Mouse (Mus musculus) hindbrain, postnatal 0 days (tissue): ENCODE measurements around the gene Arf4. TPM values are rescaled to one million over a fixed set of nuclear protein-coding genes. Genes with fewer than 3 reads are reported as not detected.
"Not testable (repeated sequence)": the region's sequence is repeated elsewhere in the genome, so short reads cannot be mapped to it uniquely, and the experiment has no call there.

ENCODE experiments used
- ATAC-seq: fragments of 200-750 bp; cut with Nextera tagmentation; 2 replicates; pipeline ENCODE4 v1.8.0; 2017; ENCODE audit warnings: mild to moderate bottlenecking, moderate TSS enrichment, moderate library complexity
- DNase-seq: peaks from one replicate; pipeline ENCODE4 v3.0.0-alpha.2; 2015; ENCODE audit warnings: low spot score
- H3K27ac ChIP-seq: fragments of 300-500 bp; sonication (generic); 2 replicates; pipeline ENCODE4 v1.5.1; 2014; ENCODE audit warnings: mild to moderate bottlenecking
- H3K27me3 ChIP-seq: fragments of 300-500 bp; sonication (generic); 2 replicates; pipeline ENCODE4 v1.6.1; 2014; ENCODE audit warnings: low read length, mixed read lengths; ENCODE audit not compliant: insufficient read depth
- H3K36me3 ChIP-seq: fragments of 300-500 bp; sonication (generic); 2 replicates; pipeline ENCODE4 v1.6.1; 2014; ENCODE audit warnings: low read length, mixed read lengths; ENCODE audit not compliant: insufficient read depth
- H3K4me1 ChIP-seq: fragments of 300-500 bp; sonication (generic); 2 replicates; pipeline ENCODE4 v1.6.1; 2014; ENCODE audit warnings: antibody characterized with exemption, low read length, mixed read lengths; ENCODE audit not compliant: insufficient read depth
- H3K4me2 ChIP-seq: fragments of 300-500 bp; sonication (generic); 2 replicates; pipeline ENCODE4 v1.6.1; 2014; ENCODE audit warnings: low read depth, mild to moderate bottlenecking, low read length, moderate library complexity, mixed read lengths
- H3K4me3 ChIP-seq: fragments of 300-500 bp; sonication (generic); 2 replicates; pipeline ENCODE4 v1.5.1; 2014; ENCODE audit warnings: low read length
- H3K9ac ChIP-seq: fragments of 300-500 bp; sonication (generic); replicated peaks from 2 replicates; pipeline ENCODE4 v1.6.1; 2014; ENCODE audit warnings: mild to moderate bottlenecking, low read length, moderate library complexity, mixed read lengths
- H3K9me3 ChIP-seq: fragments of 300-500 bp; sonication (generic); 2 replicates; pipeline ENCODE4 v1.6.1; 2016; ENCODE audit warnings: low read length, mixed read lengths
- CTCF ChIP-seq: IDR thresholded peaks from 2 replicates; pipeline ENCODE4 v1.5.1; 2016; ENCODE audit warnings: antibody characterized with exemption, control low read depth, low read depth
- WGBS: fragments of 180-500 bp; shearing (Covaris S2); extraction: QIAGEN DNeasy Blood & Tissue Kit; methylation state at CpG from one replicate; pipeline ENCODE4 v1.1.7; 2014; 5-methylcytosine and 5-hydroxymethylcytosine counted together
- polyA plus RNA-seq: library from polyadenylated mRNA; unstranded; fragments of >200 nt; fragmentation: Nextera tagmentation; extraction: Ambion mirVana; gene quantifications from 2 replicates; pipeline ENCODE4 v1.2.1, GENCODE M21; 2015
- total RNA-seq: library from RNA; depleted of rRNA; stranded (reverse); fragments of >200 nt; gene quantifications from 2 replicates; pipeline ENCODE4 v1.2.3, GENCODE M21; 2014

Gene Arf4
- total and polyA plus RNA-seq, 2 experiments from 2014 or later: 119 to 395 TPM

- Histone ChIP-seq H3K9me3 (no peaks in the 10 kb centered on the region), H3K4me1 (peaks cover 20% of the 10 kb centered on the region), H3K27ac (no peak overlapping the region), H3K9ac (no peak overlapping the region), H3K36me3 (peaks cover 1% of the 10 kb centered on the region; the same call in 1 of the 2 replicates), H3K4me2 (no peak overlapping the region), H3K4me3 (no peak overlapping the region), H3K27me3 (no peaks in the 10 kb centered on the region)
- DNase-seq (no peak), ATAC-seq (no peak)
- TF ChIP-seq CTCF: no peak; the same call in 1 of the 2 replicates
Measured at GRCm38 (mm10) chr14:26670964-26671363, 33.1 kb downstream of the Arf4 start.

- H3K4me3 ChIP-seq, DNase-seq, ATAC-seq, H3K36me3 ChIP-seq, H3K9ac ChIP-seq, H3K9me3 ChIP-seq, H3K27me3 ChIP-seq, H3K27ac ChIP-seq, H3K4me2 ChIP-seq: not testable (repeated sequence)
- WGBS: 68% methylated on average over 17 of the region's 17 CpGs
- peaks cover 17% of the 10 kb centered on the region for H3K4me1 ChIP-seq
Measured at GRCm38 (mm10) chr14:26671870-26672615, 34.2 kb downstream of the Arf4 start.

GRCm38 (mm10) chr14:26674476-26675169, 36.7 kb downstream of the Arf4 start:
- 85% methylated on average over 2 of the region's 2 CpGs for WGBS
- H3K9me3 ChIP-seq, H3K4me2 ChIP-seq, H3K36me3 ChIP-seq, H3K27me3 ChIP-seq, ATAC-seq, H3K4me3 ChIP-seq, H3K9ac ChIP-seq, H3K4me1 ChIP-seq, H3K27ac ChIP-seq, DNase-seq: not testable (repeated sequence)

GRCm38 (mm10) chr14:26675371-26675770, 37.5 kb downstream of the Arf4 start:
- peak; percentile 32 for DNase-seq

GRCm38 (mm10) chr14:26675791-26676190, 37.9 kb downstream of the Arf4 start:
- ATAC-seq (no peak), DNase-seq (no peak)
- Histone ChIP-seq H3K9me3 (no peaks in the 10 kb centered on the region), H3K9ac (no peak overlapping the region), H3K4me3 (no peak overlapping the region), H3K27ac (no peak overlapping the region), H3K27me3 (no peaks in the 10 kb centered on the region), H3K36me3 (no peaks in the 10 kb centered on the region), H3K4me1 (no peaks in the 10 kb centered on the region), H3K4me2 (no peak overlapping the region)
- 79% methylated on average over 5 of the region's 5 CpGs for WGBS
- TF ChIP-seq CTCF: no peak

More at GRCm38 (mm10) chr14:26675371-26675770, 37.5 kb downstream of the Arf4 start:
- H3K27me3 ChIP-seq: no peaks in the 10 kb centered on the region
- no peak for ATAC-seq
- H3K9ac ChIP-seq: no peak overlapping the region
- no peak overlapping the region for H3K4me2 ChIP-seq
- WGBS: 24% methylated on average over 12 of the region's 12 CpGs
- H3K36me3 ChIP-seq: no peaks in the 10 kb centered on the region
- H3K27ac ChIP-seq: no peak overlapping the region
- H3K4me1 ChIP-seq: peaks cover 4% of the 10 kb centered on the region; the same call in 1 of the 2 replicates
- no peaks in the 10 kb centered on the region for H3K9me3 ChIP-seq
- peak; percentile 49 for TF ChIP-seq CTCF
- no peak overlapping the region for H3K4me3 ChIP-seq

GRCm38 (mm10) chr14:26690727-26691126, 52.9 kb downstream of the Arf4 start:
- Histone ChIP-seq H3K4me3 (no peak overlapping the region), H3K27ac (no peak overlapping the region), H3K9me3 (no peaks in the 10 kb centered on the region), H3K27me3 (no peaks in the 10 kb centered on the region), H3K4me2 (no peak overlapping the region), H3K36me3 (no peaks in the 10 kb centered on the region), H3K9ac (no peak overlapping the region), H3K4me1 (no peaks in the 10 kb centered on the region)
- no peak for DNase-seq
- ATAC-seq: no peak
- TF ChIP-seq CTCF: no peak
- 55% methylated on average over 2 of the region's 2 CpGs for WGBS

GRCm38 (mm10) chr14:26691363-26691762, 53.5 kb downstream of the Arf4 start:
- no peak for TF ChIP-seq CTCF
- no peak overlapping the region for H3K4me2 ChIP-seq
- H3K36me3 ChIP-seq: no peaks in the 10 kb centered on the region
- no peaks in the 10 kb centered on the region for H3K27me3 ChIP-seq
- DNase-seq (peak; percentile 8), ATAC-seq (no peak)
- 44% methylated on average over 2 of the region's 2 CpGs for WGBS
- no peak overlapping the region for H3K27ac ChIP-seq
- no peaks in the 10 kb centered on the region for H3K4me1 ChIP-seq
- no peak overlapping the region for H3K9ac ChIP-seq
- no peaks in the 10 kb centered on the region for H3K9me3 ChIP-seq
- H3K4me3 ChIP-seq: no peak overlapping the region
